Mouse (Mus musculus) MN1 (cell line): Measurements from ENCODE around the gene Slc25a11.
A peak's percentile ranks its signal among the peaks of the same experiment; 100 is the strongest.

ENCODE experiments used
- DNase-seq: peaks from one replicate; pipeline ENCODE4 v3.0.0-alpha.2; 2016; ENCODE audit warnings: low spot score

Gene Slc25a11

GRCm38 (mm10) chr11:70667271-70668150 is 20.2 kb upstream of the Slc25a11 start:
- DNase-seq: no peak

GRCm38 (mm10) chr11:70666687-70667086 is 19.4 kb upstream of the Slc25a11 start:
- no peak for DNase-seq

GRCm38 (mm10) chr11:70664741-70665140 is 17.5 kb upstream of the Slc25a11 start:
- DNase-seq: no peak

- DNase-seq: no peak
Observed at GRCm38 (mm10) chr11:70663957-70664356, 16.7 kb upstream of the Slc25a11 start.

- DNase-seq: no peak
Observed at GRCm38 (mm10) chr11:70663101-70663500, 15.8 kb upstream of the Slc25a11 start.

- DNase-seq: no peak
Observed at GRCm38 (mm10) chr11:70660571-70660970, 13.3 kb upstream of the Slc25a11 start.

- DNase-seq: no peak
Observed at GRCm38 (mm10) chr11:70658942-70659341, 11.7 kb upstream of the Slc25a11 start.

- no peak for DNase-seq
Observed at GRCm38 (mm10) chr11:70658521-70658920, 11.2 kb upstream of the Slc25a11 start.

GRCm38 (mm10) chr11:70657991-70658390 is 10.7 kb upstream of the Slc25a11 start:
- no peak for DNase-seq

- no peak for DNase-seq
Observed at GRCm38 (mm10) chr11:70657573-70657972, 10.3 kb upstream of the Slc25a11 start.

- DNase-seq: no peak
Observed at GRCm38 (mm10) chr11:70656964-70657363, 9.7 kb upstream of the Slc25a11 start, which contains the start of gene Eno3. Gene Eno3, plus strand, starts transcription at chr11:70657202.

- DNase-seq: peak; percentile 45
Observed at GRCm38 (mm10) chr11:70656456-70656927, 9.2 kb upstream of the Slc25a11 start.

GRCm38 (mm10) chr11:70655571-70656455 is 8.5 kb upstream of the Slc25a11 start:
- peak; percentile 60 for DNase-seq

GRCm38 (mm10) chr11:70654923-70655570 is 7.8 kb upstream of the Slc25a11 start:
- DNase-seq: peak; percentile 85

- DNase-seq: peak; percentile 67
Observed at GRCm38 (mm10) chr11:70654198-70654922, 7.1 kb upstream of the Slc25a11 start, which contains the start of gene Pfn1. Gene Pfn1, minus strand, starts transcription at chr11:70654644.

GRCm38 (mm10) chr11:70653345-70654197 is 6.3 kb upstream of the Slc25a11 start:
- peak; percentile 62 for DNase-seq

GRCm38 (mm10) chr11:70652884-70653344 is 5.6 kb upstream of the Slc25a11 start:
- DNase-seq: no peak

- DNase-seq: no peak
Observed at GRCm38 (mm10) chr11:70652029-70652883, 5.0 kb upstream of the Slc25a11 start.

GRCm38 (mm10) chr11:70651391-70651790 is 4.1 kb upstream of the Slc25a11 start:
- DNase-seq: no peak
